Mouse (Mus musculus) gastrocnemius, postnatal 36 days (tissue): Measurements from ENCODE around the gene Unc13d. TPM values are rescaled to one million over a fixed set of nuclear protein-coding genes. Genes with fewer than 3 reads are reported as not detected.
"Not testable (repeated sequence)": the region's sequence is repeated elsewhere in the genome, so short reads cannot be mapped to it uniquely, and the experiment has no call there.

Source experiments
- DNase-seq, 2 experiments: peaks; one replicate each; pipeline ENCODE4 v3.0.0; 2022
- intact Hi-C: fragments of 180-260 bp; cut with DNase I; formaldehyde crosslinking; loops from one replicate; pipeline ENCODE4 v1.15.1; 2025
- long read RNA-seq, 2 experiments: library from polyadenylated mRNA; stranded (forward); transcript quantifications; one replicate each; pipeline ENCODE4 v2.0.0; 2021
- total RNA-seq, 2 experiments: library from RNA; stranded (reverse); gene quantifications; 2 replicates each; pipeline ENCODE4 v1.2.3; 2021

Unc13d gene
- total RNA-seq, result under 1 TPM; 0.30 to 0.48 TPM
- long read RNA-seq, experiment 1, partial matches to known transcripts, result 1 of 1 reads
- long read RNA-seq, experiment 1, other reads (novel, unspliced or antisense), result 0 of 1 reads
- long read RNA-seq, experiment 2, partial matches to known transcripts, result 2 of 2 reads
- long read RNA-seq, experiment 2, other reads (novel, unspliced or antisense), result 0 of 2 reads

DNA sequence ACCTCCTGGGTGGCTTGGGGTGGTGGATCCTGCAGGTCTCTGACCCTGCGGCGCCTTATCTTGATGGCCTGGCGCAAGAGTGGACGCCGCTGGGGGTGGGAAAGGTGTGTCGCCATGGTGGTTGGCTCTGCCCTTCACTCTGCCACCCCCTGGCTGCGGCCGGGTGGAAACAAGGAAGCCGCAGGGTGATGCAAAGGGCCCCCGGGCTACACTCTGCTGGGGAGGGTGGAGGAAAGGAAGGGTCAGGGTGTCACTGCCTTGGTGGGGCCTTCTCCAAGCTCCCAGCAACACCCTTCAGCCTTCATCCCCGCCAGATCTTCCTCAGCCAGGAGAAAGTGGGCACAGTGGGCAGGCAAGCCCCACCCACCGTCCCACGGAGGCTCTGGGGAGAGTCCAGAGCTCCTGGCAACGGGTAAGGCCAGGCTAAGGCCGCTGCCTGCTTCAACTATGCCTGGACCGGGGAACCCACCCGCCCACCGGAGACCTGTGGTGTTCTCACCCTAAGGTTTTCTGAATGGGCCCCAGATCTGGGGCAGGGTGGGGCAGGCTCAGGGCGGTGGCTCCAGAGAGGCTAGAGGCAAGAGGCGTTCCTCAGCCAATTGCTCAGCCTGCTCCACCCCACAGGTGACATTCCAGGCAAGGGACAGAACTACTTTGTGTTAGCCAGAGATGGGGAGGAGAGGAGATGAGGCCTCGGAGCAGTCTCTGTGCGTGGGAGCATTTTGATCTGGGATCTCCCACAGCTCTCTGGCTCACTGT is at the start of gene Unc13d:
TSS of gene Unc13d (minus strand) at position 516 of the 759 bp plus-strand sequence.
- intact Hi-C loops, result no loop called here
- DNase-seq, result no peak

DNA sequence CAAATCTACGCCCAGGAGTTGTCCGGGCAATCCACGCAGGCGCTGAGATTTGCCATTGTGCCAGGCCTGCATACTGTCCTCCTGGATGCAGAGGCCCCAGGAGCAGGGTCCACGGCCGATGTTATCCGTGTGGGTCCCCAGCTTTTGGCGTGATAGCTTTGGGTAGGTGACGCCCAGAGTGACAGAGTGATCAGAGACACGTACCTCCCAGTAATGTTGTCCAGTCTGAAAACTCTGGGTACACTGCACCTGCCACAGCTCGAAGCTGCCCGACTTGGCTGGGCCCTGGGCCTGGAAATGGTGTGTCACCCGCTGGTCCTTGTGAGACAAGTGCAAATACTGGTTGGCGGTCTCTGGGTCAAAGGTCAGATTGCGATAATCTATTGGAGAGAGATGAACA is 48.5 kb upstream of the Unc13d start:
- intact Hi-C loops, result no loop called here
- no peak for DNase-seq

- DNase-seq, result not testable (repeated sequence)
Measured at GRCm38 (mm10) chr11:116121731-116122245, 44.0 kb upstream of the Unc13d start.

GRCm38 (mm10) chr11:116117819-116118218 is 40.1 kb upstream of the Unc13d start:
- DNase-seq, result no peak
- intact Hi-C loops, result no loop called here

More at GRCm38 (mm10) chr11:116121731-116122245, 44.0 kb upstream of the Unc13d start:
- intact Hi-C loops, result not testable (repeated sequence)

- DNase-seq, result no peak
- intact Hi-C loops, result no loop called here
Measured at GRCm38 (mm10) chr11:116117241-116117640, 39.5 kb upstream of the Unc13d start.

DNA sequence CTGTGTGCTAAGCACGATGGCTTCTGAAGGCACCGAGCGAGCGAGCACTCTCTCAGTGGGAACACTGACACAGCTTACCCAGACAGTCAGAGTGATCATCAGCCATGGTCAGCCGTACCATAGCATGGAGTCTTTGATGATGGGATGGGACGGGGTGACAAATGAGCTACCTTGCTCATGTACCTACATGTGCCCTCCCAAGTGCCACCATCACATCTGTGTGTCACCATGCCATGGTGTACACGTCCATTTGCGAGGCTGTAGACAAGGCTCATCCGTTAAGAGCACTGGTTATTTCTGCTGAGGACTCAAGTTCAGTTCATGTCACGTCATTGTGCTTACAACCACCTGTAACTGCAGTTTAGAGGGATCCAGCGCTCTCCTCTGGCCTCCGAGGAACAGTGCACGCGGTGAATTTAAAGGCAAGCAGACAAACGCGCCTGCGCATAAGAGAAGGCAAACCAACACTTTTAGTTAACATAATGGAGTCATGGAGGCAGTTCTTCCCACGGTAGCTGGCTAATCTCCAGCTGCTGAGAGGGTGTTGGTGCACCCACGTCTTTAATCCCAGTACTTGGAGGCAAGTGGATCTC is 33.9 kb upstream of the Unc13d start:
- DNase-seq, result no peak
- intact Hi-C loops, result no loop called here

DNA sequence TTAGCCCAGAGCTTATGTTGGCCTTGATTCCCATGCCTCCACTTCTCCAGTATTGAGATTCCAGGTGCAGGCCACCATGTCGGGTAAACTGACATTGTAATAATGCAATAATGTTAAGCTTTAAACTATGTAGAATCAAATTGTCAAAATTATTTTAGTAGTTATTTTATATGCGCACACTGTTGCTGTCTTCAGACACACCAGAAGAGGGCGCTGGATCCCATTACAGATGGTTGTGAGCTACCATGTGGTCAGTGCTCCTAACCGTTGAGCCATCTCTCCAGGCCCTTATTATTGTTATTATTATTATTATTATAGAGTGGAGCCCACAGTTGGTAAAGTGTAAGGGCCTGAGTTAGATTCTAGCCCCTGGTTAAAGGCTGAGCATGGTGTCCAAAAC is 33.3 kb upstream of the Unc13d start:
- intact Hi-C loops, result no loop called here

DNA sequence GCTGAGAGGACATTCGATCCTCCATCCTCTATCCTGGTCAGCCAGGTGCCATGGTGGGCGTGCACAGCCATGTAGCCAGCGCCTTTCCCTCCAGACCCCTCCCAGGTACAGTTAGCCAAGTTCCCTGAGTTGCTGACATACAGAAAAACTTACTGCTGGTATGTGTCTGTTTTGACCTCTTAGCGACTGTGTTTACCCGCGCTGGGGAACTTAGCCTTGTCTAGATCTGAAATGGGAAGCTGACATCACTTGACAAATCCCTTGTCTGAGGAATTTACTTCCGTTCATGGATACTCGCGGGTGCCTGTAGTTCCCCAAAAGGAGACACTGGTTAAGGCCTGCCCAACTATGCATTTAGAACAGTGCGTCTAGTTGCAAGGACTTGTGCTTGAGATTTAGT is 32.8 kb upstream of the Unc13d start:
- no peak for DNase-seq
- intact Hi-C loops, result loop anchor here (1.0 kb wide), 1 partner anchor 20 kb away; no protein-coding TSS in a partner anchor

More for the DNA sequence above, 33.3 kb upstream of the Unc13d start:
- no peak for DNase-seq

- intact Hi-C loops, result loop anchor here (1.0 kb wide), 1 partner anchor 20 kb away; no protein-coding TSS in a partner anchor
- peak; percentile 83 to 90 for DNase-seq
Measured at GRCm38 (mm10) chr11:116110131-116110530, 32.4 kb upstream of the Unc13d start.

GRCm38 (mm10) chr11:116109441-116110081 is 31.8 kb upstream of the Unc13d start:
- no peak for DNase-seq
- intact Hi-C loops, result loop anchor here (1.0 kb wide), 1 partner anchor 21 kb away; no protein-coding TSS in a partner anchor

GRCm38 (mm10) chr11:116108464-116109137 is 30.8 kb upstream of the Unc13d start:
- intact Hi-C loops, result no loop called here
- peak; percentile 84 to 88 for DNase-seq

DNA sequence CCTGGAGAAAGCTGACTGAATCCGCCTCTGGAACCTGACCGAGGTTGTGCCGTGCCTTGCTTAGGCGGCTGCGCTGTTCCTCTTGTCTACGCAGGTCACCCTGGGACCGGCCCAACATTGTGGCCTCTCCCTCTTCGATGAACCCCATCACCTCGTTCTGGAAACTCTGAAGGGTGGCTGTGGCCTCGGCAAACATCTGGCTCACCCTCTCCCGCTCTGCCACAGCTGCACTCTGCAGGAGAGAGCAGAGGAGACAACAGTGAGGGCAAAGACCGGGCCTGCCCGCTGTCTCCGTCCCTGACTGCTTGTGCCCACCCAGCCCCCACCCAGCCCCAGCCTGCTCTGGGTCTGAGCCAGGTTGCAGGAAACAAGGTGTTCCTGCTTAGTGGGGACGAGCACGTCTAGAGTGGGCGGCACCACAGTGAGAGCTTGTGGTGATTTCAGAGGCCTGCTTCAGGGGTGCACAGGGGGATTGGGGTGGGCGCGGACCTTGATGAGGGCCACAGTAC is 30.1 kb upstream of the Unc13d start:
- intact Hi-C loops, result no loop called here
- no peak for DNase-seq

DNA sequence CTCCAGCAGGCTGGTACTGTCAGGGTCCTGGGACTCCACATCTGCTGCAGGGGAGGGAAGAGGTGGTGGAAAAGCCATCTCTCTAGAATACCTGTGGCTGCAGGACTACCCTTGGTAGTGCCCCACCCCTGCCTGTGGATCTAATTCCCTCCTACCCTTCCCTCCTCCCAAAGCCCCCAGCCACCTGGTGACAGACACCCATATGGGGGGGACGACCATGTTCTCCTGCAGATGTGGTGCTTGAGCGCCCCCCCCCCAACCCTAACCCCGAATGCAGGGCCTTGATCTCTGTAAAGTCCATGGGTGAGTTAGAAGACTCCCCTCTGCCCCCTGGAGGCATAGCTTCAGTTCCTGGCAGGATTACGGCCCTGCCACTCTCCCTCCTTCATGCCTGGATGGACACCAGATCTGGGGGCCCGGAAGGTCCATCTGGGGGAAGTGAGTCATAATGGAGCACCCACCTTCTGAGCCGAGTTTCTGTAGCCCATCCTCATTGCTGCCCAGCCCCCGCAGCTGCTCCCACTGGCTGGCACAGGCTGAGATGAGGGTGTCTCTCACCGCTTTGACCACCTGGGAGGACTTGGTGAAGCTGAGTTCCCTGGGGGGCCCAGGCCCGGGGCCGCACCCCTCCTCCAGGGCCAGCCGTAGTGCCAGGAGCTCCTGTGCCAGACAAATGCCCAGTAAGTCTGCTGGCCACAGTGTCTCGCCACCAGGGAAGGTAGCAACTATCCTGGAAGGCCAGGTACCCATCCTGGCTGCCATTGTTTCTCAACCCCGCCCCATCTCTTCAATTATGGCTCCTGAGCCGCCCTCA is 29.4 kb upstream of the Unc13d start:
- intact Hi-C loops, result no loop called here

DNA sequence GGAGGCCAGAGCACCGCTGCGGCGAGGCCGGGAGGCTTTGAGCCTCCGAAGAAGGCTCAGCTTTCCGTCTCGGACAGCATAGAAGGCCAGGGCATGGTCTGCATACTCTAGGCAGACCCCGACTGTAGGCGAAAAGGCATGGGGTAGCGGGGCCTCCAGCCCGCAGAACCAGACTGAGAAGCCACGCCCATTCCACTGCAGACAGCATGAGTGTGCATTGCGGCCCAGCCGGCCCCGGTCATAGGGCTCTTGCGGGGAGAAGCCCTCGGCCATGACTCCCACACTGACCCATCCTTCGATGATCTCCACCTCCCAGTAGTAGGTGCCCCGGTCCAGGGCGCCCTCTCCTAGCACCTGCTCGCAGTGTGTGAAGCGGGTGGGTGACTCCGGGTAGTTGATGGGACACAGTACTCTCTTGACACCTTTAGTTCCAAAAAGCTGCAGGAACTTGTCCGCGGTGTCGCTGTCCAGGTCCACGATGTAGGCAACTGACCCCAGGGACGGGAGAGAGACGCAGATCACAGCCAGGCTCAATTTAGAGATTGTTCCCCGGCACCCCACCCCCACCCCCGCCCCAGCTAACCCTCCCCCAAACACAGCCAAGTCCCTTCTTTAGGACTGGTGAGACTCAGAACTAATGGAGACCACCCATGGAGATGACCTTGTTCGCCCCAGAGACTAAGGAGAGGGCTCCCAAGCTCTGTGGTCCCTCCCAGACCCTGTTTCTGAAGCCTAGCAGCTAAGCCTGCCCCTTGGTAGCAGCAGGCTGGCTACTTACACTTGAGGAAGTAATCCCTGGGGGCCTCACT is 28.6 kb upstream of the Unc13d start:
- intact Hi-C loops, result no loop called here

More for the DNA sequence above, 29.4 kb upstream of the Unc13d start:
- DNase-seq, result no peak

DNA sequence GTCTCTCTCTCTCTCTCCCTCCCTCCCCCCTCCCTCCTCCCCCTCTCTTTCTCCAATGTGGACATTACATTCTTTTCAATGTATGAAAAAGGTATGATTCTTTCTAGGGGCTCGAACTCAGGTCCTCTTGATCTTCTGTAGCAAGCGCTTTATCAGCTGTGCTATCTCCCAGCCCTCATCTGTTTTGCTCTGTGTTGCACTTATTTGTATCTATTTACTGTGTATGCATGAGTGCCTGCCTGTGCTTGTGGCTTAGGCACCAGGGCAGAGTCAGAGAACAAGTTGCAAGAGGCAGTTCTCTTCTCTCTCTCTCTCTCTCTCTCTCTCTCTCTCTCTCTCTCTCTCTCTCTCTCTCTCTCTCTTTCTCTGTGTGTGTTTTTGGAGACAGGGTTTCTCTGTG is 27.3 kb upstream of the Unc13d start:
- DNase-seq, result no peak
- intact Hi-C loops, result no loop called here

More for the DNA sequence above, 28.6 kb upstream of the Unc13d start:
- DNase-seq, result no peak

DNA sequence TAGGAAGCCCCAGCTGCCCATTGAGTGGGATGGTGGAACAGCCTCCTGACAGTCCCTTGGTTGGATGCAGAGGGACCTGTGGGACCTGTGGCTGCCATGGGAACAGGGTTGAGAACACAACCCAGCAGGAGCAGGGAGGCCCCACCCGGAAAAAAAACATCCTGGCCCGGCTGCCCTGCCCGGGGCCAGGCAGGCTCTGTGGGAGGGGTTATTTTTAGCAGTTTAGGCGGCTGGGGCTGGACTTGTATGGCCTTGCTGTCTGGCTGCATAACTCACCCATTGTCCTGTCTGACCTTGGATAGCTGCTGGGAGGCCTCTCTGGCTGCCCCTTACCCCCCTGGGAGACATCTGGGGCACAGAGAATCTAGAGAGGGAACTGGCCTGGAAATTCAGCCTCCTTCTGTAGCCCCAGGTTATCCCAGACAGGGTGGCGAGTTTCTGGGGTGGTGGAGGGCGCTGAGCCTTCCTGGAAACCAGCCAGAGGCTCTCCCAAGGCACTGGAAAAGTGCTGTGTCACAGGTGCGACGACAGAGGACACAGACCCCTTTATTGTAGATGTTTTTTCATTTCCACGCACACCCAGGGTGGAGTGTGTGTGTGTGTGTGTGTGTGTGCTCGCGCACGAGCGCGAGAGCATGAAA is 26.4 kb upstream of the Unc13d start:
- DNase-seq, result peak; percentile 61 to 76
- intact Hi-C loops, result no loop called here

- DNase-seq, result no peak
- intact Hi-C loops, result no loop called here
Measured at GRCm38 (mm10) chr11:116103572-116103971, 25.8 kb upstream of the Unc13d start.

DNA sequence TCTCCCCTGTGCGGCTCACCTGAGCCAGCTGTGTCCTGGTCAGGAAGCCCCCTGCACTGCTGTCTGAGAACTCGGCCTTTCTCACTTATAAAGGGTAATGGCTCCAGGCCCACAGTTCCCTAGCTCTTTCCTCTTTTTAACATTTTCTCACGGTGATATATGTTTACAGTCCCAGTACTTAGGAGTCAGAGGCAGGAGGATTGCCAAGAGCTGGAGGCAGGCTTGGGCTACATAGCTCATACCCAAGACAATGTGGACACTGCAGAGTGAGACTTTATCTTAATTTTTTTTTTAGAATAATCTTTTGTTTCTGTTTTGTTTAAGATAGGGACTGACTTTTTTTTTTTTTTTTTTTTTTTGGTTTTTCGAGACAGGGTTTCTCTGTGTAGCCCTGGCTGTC is 24.7 kb upstream of the Unc13d start:
- intact Hi-C loops, result no loop called here
- no peak for DNase-seq
